Mouse (Mus musculus) thymus, adult 2 months (tissue): Measurements from ENCODE around the gene Macrod2.

ENCODE experiments used
- CTCF ChIP-seq: fragments of 200-500 bp; IDR thresholded peaks from 2 replicates; pipeline ENCODE4 v1.5.1; 2012; ENCODE audit warnings: mild to moderate bottlenecking, control low read depth, low read length, moderate library complexity, borderline replicate concordance; ENCODE audit not compliant: control insufficient read depth, poor library complexity, insufficient read depth; ENCODE audit errors: extremely low read depth
- POLR2A ChIP-seq: fragments of 200-500 bp; IDR thresholded peaks from 2 replicates; pipeline ENCODE4 v1.6.1; 2012; ENCODE audit warnings: mild to moderate bottlenecking, low read length, control low read depth, moderate library complexity; ENCODE audit not compliant: control insufficient read depth, poor library complexity, insufficient read depth; ENCODE audit errors: extremely low read depth

DNA sequence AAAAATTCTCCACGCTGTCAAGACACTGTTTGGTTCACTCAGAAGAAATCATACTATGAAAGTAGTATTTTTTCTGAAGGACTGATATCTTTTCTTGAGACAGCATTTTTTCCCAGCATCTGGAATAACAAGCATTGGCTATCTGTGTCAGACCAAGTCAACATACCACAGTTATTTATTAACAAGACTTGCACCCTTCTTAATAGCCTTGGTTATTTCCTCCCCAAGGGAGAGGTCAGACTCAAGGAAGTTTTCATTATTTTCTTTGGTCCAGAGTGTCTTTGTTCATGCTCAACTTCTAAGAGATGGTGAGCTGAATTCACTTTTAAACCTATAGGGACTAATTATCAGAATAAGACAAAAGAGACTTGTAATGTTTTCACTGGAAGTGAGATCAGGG lies 728.8 kb downstream of the Macrod2 start:
- TF ChIP-seq CTCF, result no peak
- TF ChIP-seq POLR2A, result no peak
